Mouse (Mus musculus) inflammation-experienced regulatory T-cells, adult 6 months (primary cell): ENCODE results near the gene Pjvk. TPM values are rescaled to one million over a fixed set of nuclear protein-coding genes. Genes with fewer than 3 reads are reported as not detected.

ENCODE experiments used
- polyA plus RNA-seq, 3 experiments: library from polyadenylated mRNA; unstranded; fragments of 100-300 nt; shearing (Covaris generic); gene quantifications; one replicate each; pipeline ENCODE4 v1.2.1; 2017

Pjvk gene
- polyA plus RNA-seq, 3 experiments from 2014 or later: not detected

Other genes with a start within 250 kb of the Pjvk start
- gene Osbpl6, start 242.0 kb upstream of the Pjvk start, polyA plus RNA-seq: under 1 TPM in 1 of 3 experiments, not detected in 2; 0.09 TPM
- 10 to 100 TPM; 10.6 to 12.0 (median 11.5) TPM for gene Prkra, start 461 bp upstream of the Pjvk start, polyA plus RNA-seq
- gene Fkbp7, start 24.6 kb downstream of the Pjvk start, polyA plus RNA-seq: 1 to 10 TPM; 2.5 to 3.7 (median 2.7) TPM
- 10 to 100 TPM; 10.3 to 15.8 (median 12.0) TPM for gene Plekha3, start 26.8 kb downstream of the Pjvk start, polyA plus RNA-seq